Mouse (Mus musculus): ENCODE results near the gene Ninj1. TPM values are rescaled to one million over a fixed set of nuclear protein-coding genes. Genes with fewer than 3 reads are reported as not detected.

The Ninj1 gene
- polyA plus RNA-seq, 1 experiment: 53.6 TPM

GRCm38 (mm10) chr13:49189970-49190870, 2.9 kb downstream of the Ninj1 start:
- no peak overlapping the region for H3K27ac ChIP-seq (ENCODE audit: insufficient read depth, low read depth, low read length)
- TF ChIP-seq POLR2A (IDR thresholded peaks at IDR 0.05; ENCODE audit: low read depth, low read length) (no peak), CTCF (IDR thresholded peaks at IDR 0.05; ENCODE audit: extremely low read depth, insufficient read length, insufficient replicate concordance, low read depth, low read length) (no peak)
- no peaks in the 10 kb centered on the region for H3K27me3 ChIP-seq (ENCODE audit: control insufficient read depth, insufficient read depth, low read length)
- WGBS: 47% methylated on average over 12 of the region's 12 CpGs
- peaks cover 24% of the 10 kb centered on the region for H3K4me1 ChIP-seq (ENCODE audit: control insufficient read depth, insufficient read depth, insufficient read length, low read length)
- H3K4me3 ChIP-seq (ENCODE audit: low read depth, low read length): no peak overlapping the region
- H3K36me3 ChIP-seq (ENCODE audit: control insufficient read depth, insufficient read depth, low read length): peaks cover 3% of the 10 kb centered on the region; the same call in 1 of the 2 replicates

DNA sequence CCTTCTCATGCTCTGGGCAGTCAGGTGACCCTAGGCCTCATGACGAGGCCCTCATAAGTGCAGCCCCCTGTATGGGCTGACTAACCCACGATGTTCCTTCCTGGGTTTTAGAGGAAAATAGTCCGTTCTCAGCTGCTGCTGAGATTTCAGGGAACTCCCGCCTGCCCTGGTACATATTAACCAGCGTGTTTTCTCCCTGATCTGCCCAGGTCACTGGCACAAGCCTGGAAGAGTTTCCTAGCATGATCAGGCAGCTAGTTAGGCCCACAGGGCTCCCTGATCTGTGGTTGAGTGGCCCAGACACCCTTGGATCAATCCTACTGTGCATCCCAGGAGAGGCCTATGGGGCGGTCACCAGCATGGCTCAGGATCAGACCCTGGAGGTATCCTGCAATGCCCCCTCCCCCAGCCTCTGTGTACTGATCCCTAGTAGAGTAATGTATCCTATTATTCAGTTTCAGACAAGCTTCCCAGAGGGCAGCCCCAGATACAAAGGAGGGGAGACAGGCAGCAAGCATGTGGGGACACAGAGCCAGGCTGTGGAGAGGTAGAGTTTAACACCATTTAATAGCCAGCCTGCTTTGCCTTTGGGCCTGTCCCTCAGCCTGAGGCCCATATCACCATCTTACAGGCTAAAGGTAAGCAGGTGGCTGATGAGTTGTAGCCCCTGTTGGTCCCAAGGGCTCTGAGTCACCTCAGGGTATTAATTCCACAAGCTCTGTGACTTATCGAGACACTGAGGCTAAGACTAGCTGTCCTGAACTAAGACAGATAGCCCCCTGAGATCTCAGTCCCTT, 3.8 kb downstream of the Ninj1 start:
- TF ChIP-seq CTCF (IDR thresholded peaks at IDR 0.05; ENCODE audit: extremely low read depth, insufficient read length, insufficient replicate concordance, low read depth, low read length) (no peak), POLR2A (IDR thresholded peaks at IDR 0.05; ENCODE audit: low read depth, low read length) (no peak)
- Histone ChIP-seq H3K4me3 (ENCODE audit: low read depth, low read length) (no peak overlapping the region), H3K36me3 (ENCODE audit: control insufficient read depth, insufficient read depth, low read length) (peaks cover 9% of the 10 kb centered on the region), H3K27ac (ENCODE audit: insufficient read depth, low read depth, low read length) (no peak overlapping the region), H3K4me1 (ENCODE audit: control insufficient read depth, insufficient read depth, insufficient read length, low read length) (peaks cover 24% of the 10 kb centered on the region), H3K27me3 (ENCODE audit: control insufficient read depth, insufficient read depth, low read length) (no peaks in the 10 kb centered on the region)
- WGBS: 49% methylated on average over 7 of the region's 7 CpGs

GRCm38 (mm10) chr13:49191673-49192035, 4.4 kb downstream of the Ninj1 start:
- WGBS: 91% methylated on average over 5 of the region's 5 CpGs
- peaks cover 20% of the 10 kb centered on the region for H3K4me1 ChIP-seq (ENCODE audit: control insufficient read depth, insufficient read depth, insufficient read length, low read length)
- H3K4me3 ChIP-seq (ENCODE audit: low read depth, low read length): no peak overlapping the region
- TF ChIP-seq POLR2A (IDR thresholded peaks at IDR 0.05; ENCODE audit: low read depth, low read length): no peak
- TF ChIP-seq CTCF (IDR thresholded peaks at IDR 0.05; ENCODE audit: extremely low read depth, insufficient read length, insufficient replicate concordance, low read depth, low read length): no peak
- no peaks in the 10 kb centered on the region for H3K27me3 ChIP-seq (ENCODE audit: control insufficient read depth, insufficient read depth, low read length)
- peaks cover 12% of the 10 kb centered on the region for H3K36me3 ChIP-seq (ENCODE audit: control insufficient read depth, insufficient read depth, low read length)
- no peak overlapping the region for H3K27ac ChIP-seq (ENCODE audit: insufficient read depth, low read depth, low read length)

DNA sequence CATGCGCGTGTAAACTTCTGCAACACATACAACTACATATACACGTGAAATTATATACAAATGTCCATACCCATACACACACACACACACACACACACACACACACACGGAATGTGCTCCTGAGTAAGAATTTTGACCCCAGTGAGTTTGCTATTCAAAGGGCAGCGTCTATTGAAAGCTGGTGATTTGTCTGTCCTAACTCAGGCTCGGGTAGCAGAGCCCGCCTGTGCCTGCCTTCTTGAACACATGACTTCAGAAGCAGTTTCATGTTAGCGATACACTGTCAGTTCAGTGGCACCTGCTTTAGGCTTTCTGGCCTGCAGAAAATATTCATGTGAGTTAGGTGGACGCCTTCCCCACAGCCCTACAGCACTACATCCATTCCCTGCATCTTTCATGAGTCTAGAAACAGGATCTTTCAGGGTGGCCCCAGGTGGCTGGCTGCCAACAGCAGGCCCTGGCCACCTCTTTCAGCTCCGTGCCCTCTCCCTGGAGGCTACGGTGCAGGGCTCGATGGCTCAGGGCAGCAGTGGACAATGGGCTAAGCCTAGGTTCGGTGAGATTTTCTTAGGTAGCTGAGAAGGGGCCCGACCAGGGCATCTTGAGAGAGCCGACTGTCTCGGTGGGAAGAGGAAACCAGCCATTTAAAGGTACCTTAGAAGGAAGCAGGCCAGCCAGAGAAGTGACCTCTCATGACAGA, 5.0 kb downstream of the Ninj1 start:
- no peak overlapping the region for H3K27ac ChIP-seq (ENCODE audit: insufficient read depth, low read depth, low read length)
- H3K27me3 ChIP-seq (ENCODE audit: control insufficient read depth, insufficient read depth, low read length): no peaks in the 10 kb centered on the region
- H3K4me3 ChIP-seq (ENCODE audit: low read depth, low read length): no peak overlapping the region
- H3K4me1 ChIP-seq (ENCODE audit: control insufficient read depth, insufficient read depth, insufficient read length, low read length): peaks cover 15% of the 10 kb centered on the region
- WGBS: 83% methylated on average over 16 of the region's 16 CpGs
- H3K36me3 ChIP-seq (ENCODE audit: control insufficient read depth, insufficient read depth, low read length): peaks cover 12% of the 10 kb centered on the region
- TF ChIP-seq POLR2A (IDR thresholded peaks at IDR 0.05; ENCODE audit: low read depth, low read length): no peak
- no peak for TF ChIP-seq CTCF (IDR thresholded peaks at IDR 0.05; ENCODE audit: extremely low read depth, insufficient read length, insufficient replicate concordance, low read depth, low read length)

GRCm38 (mm10) chr13:49193650-49194049, 6.4 kb downstream of the Ninj1 start:
- TF ChIP-seq POLR2A (IDR thresholded peaks at IDR 0.05; ENCODE audit: low read depth, low read length): no peak
- no peak for TF ChIP-seq CTCF (IDR thresholded peaks at IDR 0.05; ENCODE audit: extremely low read depth, insufficient read length, insufficient replicate concordance, low read depth, low read length)
- no peak overlapping the region for H3K4me3 ChIP-seq (ENCODE audit: low read depth, low read length)
- 96% methylated on average over 17 of the region's 17 CpGs for WGBS
- peaks cover 10% of the 10 kb centered on the region; the same call in 1 of the 2 replicates for H3K4me1 ChIP-seq (ENCODE audit: control insufficient read depth, insufficient read depth, insufficient read length, low read length)
- peaks cover 12% of the 10 kb centered on the region for H3K36me3 ChIP-seq (ENCODE audit: control insufficient read depth, insufficient read depth, low read length)
- H3K27ac ChIP-seq (ENCODE audit: insufficient read depth, low read depth, low read length): no peak overlapping the region
- H3K27me3 ChIP-seq (ENCODE audit: control insufficient read depth, insufficient read depth, low read length): no peaks in the 10 kb centered on the region

DNA sequence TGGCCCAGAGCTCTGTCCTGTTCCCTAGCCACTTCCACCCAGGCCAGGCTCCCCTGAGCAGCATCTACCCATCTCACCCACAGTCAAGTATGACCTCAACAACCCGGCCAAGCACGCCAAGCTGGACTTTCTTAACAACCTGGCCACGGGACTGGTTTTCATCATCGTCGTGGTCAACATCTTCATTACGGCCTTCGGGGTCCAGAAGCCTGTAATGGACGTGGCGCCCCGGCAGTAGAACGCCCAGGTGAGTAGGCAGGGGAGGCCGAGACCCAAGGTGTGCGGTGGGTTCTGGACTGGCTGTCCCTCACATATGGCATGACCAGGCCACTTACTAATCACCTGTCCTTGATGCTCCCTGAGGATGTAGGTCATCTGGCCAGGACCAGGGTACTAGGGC, 7.5 kb downstream of the Ninj1 start:
- TF ChIP-seq CTCF (IDR thresholded peaks at IDR 0.05; ENCODE audit: extremely low read depth, insufficient read length, insufficient replicate concordance, low read depth, low read length) (no peak), POLR2A (IDR thresholded peaks at IDR 0.05; ENCODE audit: low read depth, low read length) (no peak)
- no peaks in the 10 kb centered on the region for H3K27me3 ChIP-seq (ENCODE audit: control insufficient read depth, insufficient read depth, low read length)
- peaks cover 12% of the 10 kb centered on the region for H3K36me3 ChIP-seq (ENCODE audit: control insufficient read depth, insufficient read depth, low read length)
- H3K4me3 ChIP-seq (ENCODE audit: low read depth, low read length): no peak overlapping the region
- H3K4me1 ChIP-seq (ENCODE audit: control insufficient read depth, insufficient read depth, insufficient read length, low read length): peaks cover 10% of the 10 kb centered on the region; the same call in 1 of the 2 replicates
- 92% methylated on average over 13 of the region's 13 CpGs for WGBS
- no peak overlapping the region for H3K27ac ChIP-seq (ENCODE audit: insufficient read depth, low read depth, low read length)

All from small intestine, adult 2 months (tissue).